Mouse (Mus musculus): ENCODE results near the gene Tent5c. TPM values are rescaled to one million over a fixed set of nuclear protein-coding genes. Genes with fewer than 3 reads are reported as not detected.

Gene Tent5c
- total RNA-seq, 2 experiments from 2014 or later: 1.1 to 2.2 TPM

GRCm38 (mm10) chr3:100488251-100489132, 632 bp downstream of the Tent5c start:
- peak; percentile 46 for ATAC-seq (ENCODE audit: poor library complexity, severe bottlenecking)

- no peak for ATAC-seq (ENCODE audit: poor library complexity, severe bottlenecking)
Measured at GRCm38 (mm10) chr3:100487046-100487445, 2.1 kb downstream of the Tent5c start.

- no peak for ATAC-seq (ENCODE audit: poor library complexity, severe bottlenecking)
Measured at GRCm38 (mm10) chr3:100485390-100486132, 3.6 kb downstream of the Tent5c start.

GRCm38 (mm10) chr3:100482971-100483610, 6.0 kb downstream of the Tent5c start:
- ATAC-seq (ENCODE audit: poor library complexity, severe bottlenecking): 0 out of 2 replicates have a peak, but pooled peaks have one; percentile 22

- ATAC-seq (ENCODE audit: poor library complexity, severe bottlenecking): peak; percentile 7; the same call in 1 of the 2 replicates
Measured at GRCm38 (mm10) chr3:100482324-100482911, 6.7 kb downstream of the Tent5c start.

GRCm38 (mm10) chr3:100480251-100481005, 8.7 kb downstream of the Tent5c start:
- no peak for ATAC-seq (ENCODE audit: poor library complexity, severe bottlenecking)

GRCm38 (mm10) chr3:100474950-100475472, 14.1 kb downstream of the Tent5c start:
- ATAC-seq (ENCODE audit: poor library complexity, severe bottlenecking): no peak

GRCm38 (mm10) chr3:100474536-100474935, 14.6 kb downstream of the Tent5c start:
- ATAC-seq (ENCODE audit: poor library complexity, severe bottlenecking): no peak

GRCm38 (mm10) chr3:100473146-100473545, 16.0 kb downstream of the Tent5c start:
- ATAC-seq (ENCODE audit: poor library complexity, severe bottlenecking): no peak

- ATAC-seq (ENCODE audit: poor library complexity, severe bottlenecking): no peak
Measured at GRCm38 (mm10) chr3:100470902-100471301, 18.2 kb downstream of the Tent5c start.

GRCm38 (mm10) chr3:100470101-100470500, 19.0 kb downstream of the Tent5c start:
- ATAC-seq (ENCODE audit: poor library complexity, severe bottlenecking): no peak

- ATAC-seq (ENCODE audit: poor library complexity, severe bottlenecking): no peak
Measured at GRCm38 (mm10) chr3:100466551-100466950, 22.6 kb downstream of the Tent5c start.

GRCm38 (mm10) chr3:100464596-100464995, 24.5 kb downstream of the Tent5c start:
- no peak for ATAC-seq (ENCODE audit: poor library complexity, severe bottlenecking)

- no peak for ATAC-seq (ENCODE audit: poor library complexity, severe bottlenecking)
Measured at GRCm38 (mm10) chr3:100463959-100464265, 25.2 kb downstream of the Tent5c start.

GRCm38 (mm10) chr3:100463160-100463958, 25.8 kb downstream of the Tent5c start:
- ATAC-seq (ENCODE audit: poor library complexity, severe bottlenecking): no peak

GRCm38 (mm10) chr3:100462235-100463083, 26.7 kb downstream of the Tent5c start:
- 0 out of 2 replicates have a peak, but pooled peaks have one; percentile 8 for ATAC-seq (ENCODE audit: poor library complexity, severe bottlenecking)

GRCm38 (mm10) chr3:100460510-100460909, 28.6 kb downstream of the Tent5c start:
- ATAC-seq (ENCODE audit: poor library complexity, severe bottlenecking): 0 out of 2 replicates have a peak, but pooled peaks have one; percentile 25

GRCm38 (mm10) chr3:100443798-100444500, 45.2 kb downstream of the Tent5c start:
- ATAC-seq (ENCODE audit: poor library complexity, severe bottlenecking): no peak
